Mouse (Mus musculus) c-Kit-positive CD71-negative TER-119-negative erythroid progenitor cells, embryonic 14.5 days (primary cell): Measurements from ENCODE around the gene Cpne7.

ENCODE experiments used
- DNase-seq: peaks from one replicate; pipeline ENCODE4 v3.0.0-alpha.2; 2013; ENCODE audit warnings: low read depth

Gene Cpne7

DNA sequence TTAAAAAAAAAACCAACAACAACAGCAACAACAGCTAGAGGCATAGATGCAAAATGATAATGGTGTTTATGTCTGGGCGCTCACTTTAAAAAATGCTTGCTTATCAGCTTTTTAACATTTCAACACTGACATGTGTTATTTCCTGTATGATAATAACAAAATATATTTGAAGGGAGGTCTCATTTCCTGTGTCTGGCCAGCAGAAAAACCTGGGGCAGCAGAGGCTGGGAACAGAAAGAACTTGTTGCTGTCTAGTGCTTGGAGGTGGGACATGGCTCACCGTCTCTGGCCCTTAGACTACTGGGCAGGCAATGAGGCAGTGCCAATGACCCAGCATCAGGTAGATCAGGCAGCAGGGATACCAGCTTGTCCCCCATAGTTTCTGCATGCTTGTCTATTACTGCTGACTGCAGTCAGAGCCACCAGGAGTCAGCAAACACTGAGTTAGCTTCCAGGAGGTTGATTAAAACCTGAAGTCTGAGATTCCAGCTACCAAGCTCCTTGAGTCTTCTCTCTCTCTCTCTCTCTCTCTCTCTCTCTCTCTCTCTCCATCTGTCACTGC, 3.2 kb upstream of the Cpne7 start:
- no peak for DNase-seq

DNA sequence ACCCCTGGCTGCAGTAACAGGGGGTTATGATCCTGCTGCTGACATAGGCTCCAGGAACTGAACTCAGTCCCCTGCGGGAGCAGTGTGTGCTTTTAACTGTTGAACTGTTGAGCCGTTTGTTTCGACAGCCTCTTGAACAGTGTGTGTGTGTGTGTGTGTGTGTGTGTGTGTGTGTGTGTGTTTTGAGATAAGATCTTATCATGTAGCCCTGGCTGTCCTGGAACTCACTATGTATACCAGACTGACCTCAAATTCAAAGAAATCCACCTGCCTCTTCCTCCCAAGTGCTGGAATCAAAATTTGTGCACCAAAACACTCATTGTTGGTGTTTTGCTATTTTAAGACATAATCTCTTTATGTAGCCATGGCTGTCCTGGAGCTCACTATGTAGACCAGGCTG, 2.5 kb upstream of the Cpne7 start:
- DNase-seq = no peak

DNA sequence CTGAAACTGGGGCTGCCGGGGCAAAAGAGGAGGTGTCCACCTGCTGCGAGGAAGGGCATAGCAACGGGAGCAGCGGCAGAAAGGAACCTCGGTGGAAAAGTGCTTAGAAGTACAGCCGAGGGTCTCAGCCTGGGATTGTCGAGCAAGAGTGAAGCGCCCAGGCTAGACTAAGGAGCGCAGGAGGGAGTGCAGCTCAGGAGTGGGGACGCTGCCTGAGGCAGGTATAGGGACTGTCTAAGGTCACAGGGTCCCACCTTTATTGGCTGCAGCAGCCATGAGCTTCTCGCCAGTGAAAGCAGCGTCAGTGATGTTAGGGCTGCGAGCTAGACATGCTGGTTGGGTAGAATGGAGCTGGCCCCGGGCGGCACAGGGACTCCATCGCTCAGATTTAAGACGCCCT, 570 bp downstream of the Cpne7 start:
- no peak for DNase-seq

DNA sequence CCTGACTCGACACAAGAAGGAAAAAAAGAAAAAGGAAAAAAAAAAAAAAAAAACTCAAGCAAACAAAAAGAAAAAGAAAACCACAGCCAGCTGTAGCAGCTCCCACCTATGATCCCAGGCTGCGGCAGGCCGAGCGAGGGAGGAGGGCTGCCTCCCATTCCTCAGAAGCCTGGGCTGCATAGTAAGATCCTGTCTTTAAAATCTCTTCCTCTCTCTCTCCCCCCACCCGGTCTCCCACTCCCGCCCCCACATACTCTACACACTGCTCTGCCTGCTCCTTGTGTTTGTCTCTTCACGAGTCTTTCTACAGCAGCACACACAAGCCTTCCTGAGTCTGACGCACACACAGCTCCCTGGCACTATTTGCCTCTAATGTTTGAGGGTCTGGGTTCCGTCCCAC, 4.9 kb downstream of the Cpne7 start:
- DNase-seq = no peak

GRCm38 (mm10) chr8:123122670-123123069, 5.5 kb downstream of the Cpne7 start:
- no peak for DNase-seq

- DNase-seq = no peak
These were observed 9.1 kb downstream of the Cpne7 start for GRCm38 (mm10) chr8:123126193-123126816.

DNA sequence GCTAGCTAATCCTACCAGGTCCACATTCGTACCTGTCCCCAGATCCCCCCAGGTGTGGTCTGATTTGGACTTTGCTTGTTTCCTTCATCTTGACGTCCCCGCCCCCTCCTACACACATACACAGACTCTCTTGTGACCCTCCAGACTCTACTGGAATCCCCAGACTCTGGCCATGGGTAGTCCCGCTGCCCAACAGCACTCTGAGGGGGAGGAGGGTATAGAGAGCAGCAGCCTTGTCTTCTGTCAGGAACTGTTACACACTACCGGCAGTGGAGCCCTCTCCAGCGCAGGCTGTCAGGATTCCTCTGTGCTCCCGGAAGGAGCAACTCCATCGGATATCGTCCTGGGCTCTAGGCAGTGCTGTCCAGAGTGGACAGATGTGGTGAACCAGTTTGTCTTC, 13.9 kb downstream of the Cpne7 start:
- DNase-seq = no peak

GRCm38 (mm10) chr8:123132953-123133352, 15.8 kb downstream of the Cpne7 start:
- DNase-seq = no peak

DNA sequence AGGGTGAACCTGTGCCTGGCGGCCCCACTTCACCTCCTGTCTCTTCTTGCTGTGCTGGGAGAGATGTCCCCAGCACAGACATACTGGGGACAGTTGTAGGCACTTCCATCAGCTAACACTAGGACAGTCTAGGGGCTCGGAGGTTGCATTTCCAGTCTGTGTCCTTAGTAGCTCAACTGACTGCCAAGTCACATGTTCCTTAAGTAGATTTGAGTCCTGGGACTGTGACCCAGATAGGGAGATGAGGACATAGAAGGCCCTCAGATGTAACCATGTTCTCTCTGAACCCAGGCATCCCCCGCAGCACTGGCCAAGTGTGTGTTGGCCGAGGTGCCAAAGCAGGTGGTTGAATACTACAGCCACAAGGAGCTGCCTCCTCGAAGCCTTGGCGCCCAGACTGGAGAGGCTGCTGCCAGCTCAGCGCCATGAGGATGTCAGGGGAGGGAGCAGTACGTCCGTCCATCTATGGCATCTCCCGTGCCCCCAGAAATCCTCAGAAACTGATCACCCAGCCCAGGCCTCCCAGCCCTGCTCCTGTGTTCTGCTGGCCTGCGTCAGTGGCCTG, 17.1 kb downstream of the Cpne7 start:
- DNase-seq = no peak

- DNase-seq = no peak
These were observed 18.2 kb downstream of the Cpne7 start for GRCm38 (mm10) chr8:123135406-123135805.

DNA sequence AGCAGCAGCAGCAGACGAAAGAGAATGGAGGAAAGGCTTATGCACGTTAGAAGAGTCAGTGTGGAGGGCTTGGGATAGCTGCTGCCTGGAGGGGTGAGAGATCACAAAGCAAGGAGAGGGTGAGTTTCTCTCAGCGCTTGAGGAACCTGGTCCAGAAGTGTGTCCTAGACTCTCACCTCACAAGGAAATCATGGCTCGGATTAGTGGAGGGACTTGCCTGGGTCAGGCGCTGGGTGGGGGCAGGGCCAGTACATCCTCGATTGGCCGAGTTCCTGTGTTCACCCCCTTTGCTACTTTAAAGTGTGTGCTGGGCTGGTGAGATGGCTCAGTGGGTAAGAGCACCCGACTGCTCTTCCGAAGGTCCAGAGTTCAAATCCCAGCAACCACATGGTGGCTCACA, 18.6 kb downstream of the Cpne7 start:
- DNase-seq = no peak

DNA sequence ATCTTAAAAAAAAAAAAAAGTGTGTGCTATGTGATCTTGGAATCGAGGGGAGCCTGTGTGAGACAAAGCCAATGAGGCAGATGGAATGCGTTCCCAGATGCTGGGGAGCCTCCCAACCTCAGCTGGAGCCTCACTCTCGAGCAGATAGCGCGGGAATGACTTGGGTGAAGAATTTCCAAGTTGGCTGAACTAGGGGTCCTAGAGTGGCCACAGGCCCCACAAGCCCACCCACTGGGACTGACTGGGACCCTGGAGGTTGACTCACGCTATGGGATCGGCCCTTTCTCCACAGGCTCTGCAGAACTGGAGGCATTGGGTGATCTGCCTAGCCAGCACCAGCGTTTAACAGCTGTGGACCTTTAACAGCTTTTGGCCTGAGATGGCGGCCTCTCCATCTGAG, 19.1 kb downstream of the Cpne7 start:
- no peak for DNase-seq

DNA sequence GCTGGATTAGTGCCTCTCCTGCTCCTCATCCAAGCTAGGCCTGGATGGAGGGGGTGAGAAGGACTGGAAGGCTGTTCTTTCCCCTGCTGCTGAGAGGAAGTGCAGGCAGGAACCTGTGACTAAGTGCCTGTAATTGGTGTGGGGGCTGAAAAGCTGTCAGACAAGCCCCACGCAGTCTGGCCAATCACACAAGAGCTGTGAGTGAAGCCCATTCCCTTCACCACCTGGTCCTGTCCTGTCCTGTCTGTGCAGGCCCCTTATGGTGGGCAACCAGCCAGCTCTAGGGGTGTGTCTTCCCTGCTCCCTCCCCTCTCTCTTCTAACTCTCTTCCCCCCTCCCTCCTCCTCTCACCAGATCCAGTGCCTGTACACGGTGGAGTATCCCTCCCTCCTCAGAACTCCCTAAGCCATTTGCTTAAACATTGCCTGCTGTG, 20.5 kb downstream of the Cpne7 start:
- no peak for DNase-seq

DNA sequence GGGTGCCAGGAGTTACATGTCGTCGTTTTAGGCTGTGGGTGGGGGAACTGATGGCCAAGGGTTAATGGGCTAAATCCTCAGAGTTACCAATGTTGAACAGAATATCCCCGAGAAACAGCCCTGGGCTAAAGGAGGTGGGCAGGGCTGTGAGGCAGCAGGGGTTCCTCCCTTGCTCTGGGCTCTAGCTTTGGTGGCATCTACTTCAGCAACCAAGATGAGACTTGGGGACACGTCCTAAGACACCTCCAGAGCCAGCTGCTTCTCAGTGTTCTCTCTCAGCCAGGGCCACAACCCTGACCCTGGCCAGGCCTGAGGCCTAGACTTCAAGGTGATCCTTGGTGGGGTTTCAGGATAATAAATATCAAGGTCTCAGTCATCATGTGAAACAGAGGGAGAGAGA, 21.6 kb downstream of the Cpne7 start:
- DNase-seq = no peak

DNA sequence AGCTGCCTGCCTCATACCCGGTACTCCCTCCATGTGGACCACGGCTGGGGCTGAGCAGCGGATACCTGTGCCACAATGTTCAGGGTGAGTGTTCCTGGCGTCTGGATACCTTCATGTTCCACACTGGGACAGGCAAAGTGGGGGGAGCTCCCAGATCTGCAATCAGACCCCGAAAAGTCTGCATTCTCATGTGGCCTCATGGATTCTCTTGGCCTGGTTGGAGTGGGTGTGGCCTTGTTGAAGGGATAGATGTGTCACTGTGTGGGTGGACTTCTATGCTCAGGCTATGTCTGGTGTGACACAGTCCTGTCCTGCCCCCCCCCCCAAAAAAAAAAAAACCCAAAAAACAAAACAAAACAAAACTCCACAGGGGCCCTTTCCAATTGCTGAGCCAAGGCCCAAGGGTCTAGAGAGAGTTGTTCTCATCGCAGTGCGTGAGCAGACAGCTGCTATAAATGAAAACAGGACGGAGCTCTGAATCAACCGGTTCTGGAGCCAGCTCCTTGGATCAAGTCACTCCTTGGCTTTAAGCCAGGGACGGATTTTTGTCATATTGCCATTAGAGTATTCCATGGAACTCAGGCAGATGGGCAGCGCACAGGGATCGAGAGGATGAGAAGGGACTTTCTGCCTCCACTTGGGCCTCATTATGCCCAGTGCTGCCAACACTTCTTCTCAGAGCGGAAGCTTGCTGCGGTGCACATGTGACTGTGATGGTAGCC, 24.7 kb downstream of the Cpne7 start:
- no peak for DNase-seq

DNA sequence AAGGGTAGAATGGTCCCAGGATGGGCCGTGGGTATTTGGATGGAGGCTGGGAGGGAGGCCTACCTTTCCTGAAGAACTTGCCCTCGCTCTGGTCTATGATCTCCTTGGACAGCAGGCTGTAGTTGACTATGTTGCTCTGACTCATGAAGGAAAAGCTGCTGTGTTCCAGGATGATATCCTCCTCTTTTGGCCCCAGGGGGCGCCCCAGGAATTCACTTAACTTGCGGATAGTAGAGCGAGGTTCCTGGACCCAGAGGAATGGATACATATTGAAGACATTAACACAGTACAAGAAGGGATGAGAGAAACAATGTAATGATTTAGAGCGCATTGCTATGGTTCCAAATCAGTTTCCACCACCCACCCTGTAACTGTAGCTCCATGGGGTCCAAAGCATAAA, 28.1 kb downstream of the Cpne7 start:
- peak; percentile 42 for DNase-seq

GRCm38 (mm10) chr8:123146390-123146789, 29.2 kb downstream of the Cpne7 start:
- DNase-seq = no peak

GRCm38 (mm10) chr8:123150737-123151171, 33.6 kb downstream of the Cpne7 start:
- DNase-seq = no peak

- DNase-seq = no peak
These were observed 38.0 kb downstream of the Cpne7 start for GRCm38 (mm10) chr8:123155177-123155576.

DNA sequence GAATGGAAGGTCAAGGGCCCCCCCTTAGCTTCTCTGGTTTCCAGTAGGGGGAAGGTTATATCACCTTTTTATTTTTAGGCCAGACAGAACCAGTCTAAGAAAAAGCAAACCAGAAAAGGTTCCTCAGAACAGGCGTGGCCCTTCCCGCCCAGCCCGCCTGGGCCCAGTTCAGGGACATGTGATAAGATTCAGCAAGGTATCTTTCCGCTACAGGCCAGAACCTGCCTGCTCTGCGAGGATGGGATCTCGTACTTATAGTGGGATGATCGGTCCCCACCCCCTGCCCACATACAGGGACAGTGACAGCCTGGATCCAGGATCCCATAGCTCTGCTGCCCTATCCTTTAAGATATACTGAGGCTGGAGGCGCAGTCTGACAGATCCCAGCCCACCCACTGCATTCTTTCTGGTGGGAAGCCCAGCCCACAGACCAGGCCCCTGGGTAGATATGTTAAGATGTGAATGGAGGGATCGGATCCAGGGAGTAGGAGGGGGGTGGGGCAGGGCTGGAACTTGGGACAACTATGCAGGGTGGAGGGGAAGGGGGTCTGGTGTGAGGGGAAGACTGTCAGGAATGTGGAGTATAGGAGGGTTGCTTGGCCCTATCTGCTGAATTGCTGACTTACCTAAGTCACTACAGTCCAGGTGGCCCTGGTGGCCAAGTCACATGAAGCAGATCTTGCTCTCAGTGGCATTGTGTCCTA, 39.0 kb downstream of the Cpne7 start:
- DNase-seq = no peak

DNA sequence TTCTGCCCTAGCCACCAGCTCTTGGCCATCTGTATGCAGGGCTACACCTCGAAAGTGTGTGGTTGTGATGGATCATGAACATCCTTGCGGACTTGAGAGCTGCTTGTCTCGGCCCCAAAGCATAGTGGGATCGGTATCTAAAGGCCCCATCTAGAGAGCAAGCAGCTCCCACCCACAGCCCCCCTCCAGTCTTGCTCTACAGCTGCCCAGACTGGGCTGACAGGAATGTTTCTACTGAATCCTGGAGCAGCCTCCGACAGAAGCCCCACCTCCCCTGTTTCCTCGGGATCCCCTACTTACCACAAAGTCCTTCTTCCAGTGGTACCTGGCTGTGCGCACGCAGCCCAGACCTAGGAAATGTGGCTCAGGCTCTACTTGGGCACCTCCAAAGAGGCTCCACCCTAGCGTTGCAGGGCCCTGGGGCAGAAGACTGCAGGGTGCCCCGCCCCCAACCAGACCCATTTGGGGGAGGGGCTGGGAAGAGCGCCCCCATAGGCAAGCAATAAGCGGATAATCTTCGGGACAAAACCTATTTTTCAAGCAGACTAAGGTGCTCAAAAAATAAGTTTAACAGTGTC, 40.8 kb downstream of the Cpne7 start, which contains the start of gene Sult5a1:
TSS of gene Sult5a1 (minus strand) at position 428 of the 578 bp plus-strand sequence.
- no peak for DNase-seq

GRCm38 (mm10) chr8:123181391-123181790, 64.2 kb downstream of the Cpne7 start:
- no peak for DNase-seq
